Mouse (Mus musculus) midbrain, embryonic 12.5 days (tissue): Measurements from ENCODE around the gene Taf11. TPM values are rescaled to one million over a fixed set of nuclear protein-coding genes. Genes with fewer than 3 reads are reported as not detected.

Source experiments
- ATAC-seq: fragments of 200-750 bp; cut with Nextera tagmentation; 2 replicates; pipeline ENCODE4 v1.8.0; 2017; ENCODE audit warnings: low read depth, moderate TSS enrichment, moderate library complexity; ENCODE audit not compliant: low FRiP score
- H3K27ac ChIP-seq: fragments of 300-500 bp; sonication (generic); replicated peaks from 2 replicates; pipeline ENCODE4 v1.5.1; 2016; ENCODE audit warnings: mild to moderate bottlenecking
- H3K27me3 ChIP-seq: fragments of 300-500 bp; sonication (generic); 2 replicates; pipeline ENCODE4 v1.6.1; 2016; ENCODE audit warnings: mild to moderate bottlenecking
- H3K36me3 ChIP-seq: fragments of 300-500 bp; sonication (generic); 2 replicates; pipeline ENCODE4 v1.6.1; 2016
- H3K4me1 ChIP-seq: fragments of 300-500 bp; sonication (generic); 2 replicates; pipeline ENCODE4 v1.6.1; 2016
- H3K4me2 ChIP-seq: fragments of 300-500 bp; sonication (generic); replicated peaks from 2 replicates; pipeline ENCODE4 v1.6.1; 2016; ENCODE audit warnings: mild to moderate bottlenecking, moderate library complexity
- H3K4me3 ChIP-seq: fragments of 300-500 bp; sonication (generic); 2 replicates; pipeline ENCODE4 v1.5.1; 2016; ENCODE audit warnings: mild to moderate bottlenecking
- H3K9ac ChIP-seq: fragments of 300-500 bp; sonication (generic); replicated peaks from 2 replicates; pipeline ENCODE4 v1.6.1; 2016; ENCODE audit warnings: mild to moderate bottlenecking, moderate library complexity
- H3K9me3 ChIP-seq: fragments of 300-500 bp; sonication (generic); 2 replicates; pipeline ENCODE4 v1.6.1; 2016; ENCODE audit warnings: mild to moderate bottlenecking
- WGBS: fragments of 180-500 bp; shearing (Covaris S2); methylation state at CpG from one replicate; pipeline ENCODE4 v1.1.7; 2016; 5-methylcytosine and 5-hydroxymethylcytosine counted together
- polyA plus RNA-seq: library from polyadenylated mRNA; unstranded; fragments of >200 nt; fragmentation: Nextera tagmentation; extraction: Ambion mirVana; gene quantifications from 2 replicates; pipeline ENCODE4 v1.2.1, GENCODE M21; 2016

The Taf11 gene
- polyA plus RNA-seq, 1 experiment from 2014 or later: 95.7 TPM

GRCm38 (mm10) chr17:27871851-27872250 is 37.8 kb downstream of the Taf11 start:
- no peak for ATAC-seq
- Histone ChIP-seq H3K4me3 (no peak overlapping the region), H3K9me3 (no peaks in the 10 kb centered on the region)

GRCm38 (mm10) chr17:27866737-27867136 is 42.9 kb downstream of the Taf11 start:
- Histone ChIP-seq H3K27me3 (no peaks in the 10 kb centered on the region), H3K4me2 (no peak overlapping the region), H3K4me3 (no peak overlapping the region), H3K9ac (no peak overlapping the region), H3K9me3 (no peaks in the 10 kb centered on the region), H3K4me1 (no peaks in the 10 kb centered on the region), H3K27ac (no peak overlapping the region), H3K36me3 (no peaks in the 10 kb centered on the region)
- WGBS: 94% methylated on average over 4 of the region's 4 CpGs
- ATAC-seq: no peak

More at GRCm38 (mm10) chr17:27871851-27872250, 37.8 kb downstream of the Taf11 start:
- no peaks in the 10 kb centered on the region; the same call in 1 of the 2 replicates for H3K36me3 ChIP-seq
- H3K9ac ChIP-seq: no peak overlapping the region
- WGBS: 96% methylated on average over 3 of the region's 3 CpGs
- no peak overlapping the region for H3K4me2 ChIP-seq
- H3K27me3 ChIP-seq: no peaks in the 10 kb centered on the region
- H3K4me1 ChIP-seq: no peaks in the 10 kb centered on the region
- H3K27ac ChIP-seq: no peak overlapping the region

- Histone ChIP-seq H3K27ac (no peak overlapping the region), H3K4me3 (no peak overlapping the region), H3K4me2 (no peak overlapping the region), H3K27me3 (no peaks in the 10 kb centered on the region), H3K4me1 (no peaks in the 10 kb centered on the region), H3K9ac (no peak overlapping the region), H3K9me3 (no peaks in the 10 kb centered on the region), H3K36me3 (no peaks in the 10 kb centered on the region)
- no peak for ATAC-seq
- 80% methylated on average over 2 of the region's 2 CpGs for WGBS
Observed at GRCm38 (mm10) chr17:27865461-27865860, 44.2 kb downstream of the Taf11 start.

DNA sequence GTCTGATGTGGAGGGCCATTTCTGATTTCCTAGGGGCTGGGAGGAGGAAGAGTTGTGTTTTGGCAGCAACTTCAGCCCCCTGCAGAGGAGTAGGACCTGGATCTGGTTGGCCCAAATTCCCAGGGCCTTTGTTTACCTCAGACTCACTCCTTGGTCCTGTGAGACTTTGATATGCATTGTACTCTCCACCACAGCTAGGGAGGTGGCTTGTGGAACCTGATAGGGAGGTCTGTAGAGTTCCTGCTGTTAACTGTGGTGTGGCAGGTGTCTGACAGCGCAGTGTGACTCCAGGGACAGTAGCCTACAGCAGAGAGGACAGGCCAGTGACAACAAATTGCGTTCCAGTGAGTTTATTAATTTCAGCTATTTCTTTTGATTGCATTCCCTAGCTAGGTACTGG is 50.5 kb downstream of the Taf11 start:
- H3K4me2 ChIP-seq: 0 out of 2 replicates have a peak overlapping the region, but pooled peaks have one; percentile 87
- peak overlapping the region; percentile 24; the same call in 1 of the 2 replicates for H3K9ac ChIP-seq
- 56% methylated on average over 2 of the region's 2 CpGs for WGBS
- peaks cover 2% of the 10 kb centered on the region; the same call in 1 of the 2 replicates for H3K36me3 ChIP-seq
- H3K9me3 ChIP-seq: no peaks in the 10 kb centered on the region
- no peak overlapping the region for H3K27ac ChIP-seq
- ATAC-seq: no peak
- no peak overlapping the region for H3K4me3 ChIP-seq
- H3K27me3 ChIP-seq: no peaks in the 10 kb centered on the region
- H3K4me1 ChIP-seq: peaks cover 23% of the 10 kb centered on the region

GRCm38 (mm10) chr17:27857649-27858475 is 51.8 kb downstream of the Taf11 start:
- WGBS: 61% methylated on average over 11 of the region's 11 CpGs
- Histone ChIP-seq H3K27me3 (no peaks in the 10 kb centered on the region), H3K9me3 (no peaks in the 10 kb centered on the region), H3K4me2 (peak overlapping the region; percentile 87), H3K9ac (peak overlapping the region; percentile 89), H3K27ac (no peak overlapping the region), H3K36me3 (peaks cover 13% of the 10 kb centered on the region), H3K4me3 (peak overlapping the region; percentile 84), H3K4me1 (peaks cover 23% of the 10 kb centered on the region)
- ATAC-seq: no peak

DNA sequence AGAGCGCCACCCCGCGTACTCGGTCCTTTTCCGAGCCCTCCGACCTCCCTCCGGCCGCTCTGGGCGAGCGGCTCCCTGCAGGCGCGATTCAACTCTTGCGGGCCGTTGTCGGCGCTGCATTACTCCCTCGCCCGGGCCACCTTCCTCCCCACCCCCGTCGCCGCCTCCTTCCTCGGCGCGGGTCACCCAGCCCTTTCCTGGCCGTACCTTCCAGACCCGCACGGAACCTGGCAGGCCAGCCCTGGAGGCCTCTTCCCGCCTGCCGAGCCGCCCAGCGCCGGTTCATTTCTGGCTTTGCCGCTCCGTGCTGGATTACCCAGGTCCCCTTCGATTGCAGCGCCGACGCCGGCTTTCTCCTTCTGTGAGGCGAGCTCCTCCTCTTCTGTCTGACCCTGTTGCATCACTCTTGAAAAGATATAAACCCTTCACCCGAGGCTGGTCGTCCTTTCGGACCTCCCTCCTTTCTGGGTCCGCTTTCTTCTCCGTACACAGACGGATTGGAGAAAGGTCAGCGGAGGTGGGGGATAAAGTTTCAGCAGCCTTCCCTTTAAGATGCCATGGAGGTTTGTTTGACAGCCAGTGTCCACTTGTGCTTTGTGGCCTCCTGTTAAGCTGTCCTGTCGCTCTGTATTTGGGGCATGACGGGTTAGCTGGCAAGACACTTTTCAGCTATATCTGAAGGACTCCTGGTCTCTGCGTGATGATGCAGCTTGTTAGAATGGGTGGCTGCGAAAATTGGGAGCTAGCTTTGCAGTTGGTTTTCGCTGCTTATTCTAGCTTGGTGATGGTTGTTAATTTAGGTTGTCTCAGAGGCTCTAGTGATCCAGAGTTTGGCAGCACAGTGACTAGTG is 52.6 kb downstream of the Taf11 start:
- peaks cover 23% of the 10 kb centered on the region for H3K4me1 ChIP-seq
- H3K9ac ChIP-seq: peak overlapping the region; percentile 89
- 2% methylated on average over 50 of the region's 52 CpGs for WGBS
- H3K36me3 ChIP-seq: peaks cover 21% of the 10 kb centered on the region
- no peaks in the 10 kb centered on the region for H3K27me3 ChIP-seq
- peak; percentile 66 for ATAC-seq
- peak overlapping the region; percentile 84 for H3K4me3 ChIP-seq
- H3K4me2 ChIP-seq: peak overlapping the region; percentile 87
- no peaks in the 10 kb centered on the region for H3K9me3 ChIP-seq
- peak overlapping the region; percentile 83 for H3K27ac ChIP-seq

DNA sequence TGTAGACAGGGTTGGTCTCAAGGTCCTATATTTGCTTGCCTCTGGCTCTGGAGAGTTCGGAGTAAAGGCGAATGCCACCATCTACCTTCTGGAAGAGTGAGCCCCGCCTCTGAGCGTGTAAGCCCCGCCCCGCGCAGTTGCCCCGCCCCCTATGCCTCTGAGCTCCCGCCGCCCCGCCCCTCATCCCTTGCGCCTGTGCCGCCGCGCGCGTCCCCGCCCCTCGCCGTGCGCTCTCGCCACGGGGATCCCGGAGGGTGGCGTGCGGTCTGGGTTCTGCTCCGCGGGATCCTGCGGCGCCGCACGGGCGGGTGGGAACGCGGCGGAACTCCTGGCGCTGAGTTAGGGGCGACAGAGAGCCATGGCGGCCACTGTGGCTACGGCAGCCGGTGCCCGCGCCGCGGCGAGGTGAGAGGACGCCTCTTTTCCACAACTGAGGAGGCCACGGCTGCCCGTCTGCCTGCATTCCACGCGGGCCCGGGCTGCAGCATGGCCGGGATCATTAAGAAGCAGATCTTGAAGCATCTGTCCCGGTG is 53.3 kb downstream of the Taf11 start, which contains the start of gene Uhrf1bp1:
TSS of gene Uhrf1bp1 (plus strand) at position 177 of the 533 bp plus-strand sequence.
- peaks cover 26% of the 10 kb centered on the region for H3K36me3 ChIP-seq
- H3K4me2 ChIP-seq: peak within 1 kb of the TSS; percentile 87
- no peaks in the 10 kb centered on the region for H3K27me3 ChIP-seq
- peak; percentile 84 for ATAC-seq
- peak within 1 kb of the TSS; percentile 84 for H3K4me3 ChIP-seq
- peak within 1 kb of the TSS; percentile 83 for H3K27ac ChIP-seq
- H3K9me3 ChIP-seq: no peaks in the 10 kb centered on the region
- under 1% methylated on average over 50 of the region's 54 CpGs for WGBS
- H3K9ac ChIP-seq: peak within 1 kb of the TSS; percentile 89
- peaks cover 23% of the 10 kb centered on the region for H3K4me1 ChIP-seq

Other genes starting within 250 kb of the Taf11 start
- 0.39 and 0.40 TPM in 2 replicates for gene Spdef, start 180.9 kb downstream of the Taf11 start, polyA plus RNA-seq
- gene D17Wsu92e, start 89.2 kb downstream of the Taf11 start, polyA plus RNA-seq: 12.4 and 12.9 TPM in 2 replicates
- 350 and 358 TPM in 2 replicates for gene Snrpc, start 71.7 kb downstream of the Taf11 start, polyA plus RNA-seq
- 8.3 and 9.2 TPM in 2 replicates for gene Uhrf1bp1, start 53.4 kb downstream of the Taf11 start, polyA plus RNA-seq
- 60.7 and 64.8 TPM in 2 replicates for gene Anks1, start 538 bp downstream of the Taf11 start, polyA plus RNA-seq
- gene Tcp11, start 170.8 kb upstream of the Taf11 start, polyA plus RNA-seq: 1.4 and 1.9 TPM in 2 replicates
- 9.7 and 10.7 TPM in 2 replicates for gene Scube3, start 232.3 kb upstream of the Taf11 start, polyA plus RNA-seq